13 mouse cellular contexts compared by ENCODE assay signal in the genomic region with DNA sequence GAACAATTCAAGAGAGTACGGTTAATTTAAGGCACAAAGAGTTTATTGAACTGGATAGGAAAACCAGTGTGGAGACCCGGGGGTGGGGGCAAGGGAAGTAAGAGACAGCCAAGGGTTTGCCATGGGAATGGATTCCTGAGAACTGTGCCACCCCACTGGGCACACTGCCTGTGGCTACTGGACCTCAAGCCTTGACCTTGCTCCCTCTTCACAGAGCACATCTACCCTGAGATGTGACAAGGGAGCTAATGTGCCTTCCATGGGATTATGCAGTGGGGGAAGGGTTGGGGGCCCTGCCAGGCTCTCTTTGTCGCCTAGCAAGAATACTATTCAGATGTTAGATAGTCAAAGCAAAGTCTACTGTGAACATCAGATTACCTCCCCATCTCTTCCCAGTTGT.
DNase-seq lines count a peak whose midpoint lies in the region; ATAC-seq lines count a peak whose summit lies in the region.
"Had no signal": no experiment of that assay in that cellular context is flagged by ENCODE, and none has a peak within 500 bp of the region (broad histone marks: within the 10 kb centered on the region; RNA-seq: fewer than 3 reads in every experiment).

No protein-coding gene starts in this region.

- peak; percentile 48 for DNase-seq in layer of hippocampus, adult 11-12 months (ENCODE audit: low spot score)
- no peak for DNase-seq in layer of hippocampus, adult 9-10 months (ENCODE audit: low spot score)
- peak; percentile 26 for DNase-seq in midbrain, embryonic 10.5 days (ENCODE audit: low spot score)
- peak; percentile 32 to 53 for DNase-seq in right cerebral cortex, postnatal 36 days (ENCODE audit: low spot score in 2 of 2)
- DNase-seq in thymus, postnatal 0 days (ENCODE audit: low spot score) = no peak
- DNase-seq: heart, postnatal 14 days; thymus, postnatal 36 days had no signal

- no peaks in the 10 kb centered on the region for H3K27me3 ChIP-seq in hindbrain, embryonic 15.5 days
- no peaks in the 10 kb centered on the region for H3K27me3 ChIP-seq in midbrain, embryonic 10.5 days (ENCODE audit: low read depth, poor library complexity, severe bottlenecking)
- H3K27me3 ChIP-seq: embryonic facial prominence, embryonic 13.5 days; limb, embryonic 13.5 days had no signal

- H3K4me1 ChIP-seq in hindbrain, embryonic 15.5 days (replicated peaks) = peaks cover 17% of the 10 kb centered on the region
- peaks cover 15% of the 10 kb centered on the region for H3K4me1 ChIP-seq in midbrain, embryonic 10.5 days

- H3K27ac ChIP-seq in hindbrain, embryonic 15.5 days (replicated peaks) = peak overlapping the region; percentile 83
- peak overlapping the region; percentile 77 for H3K27ac ChIP-seq in midbrain, embryonic 10.5 days (replicated peaks)
- H3K27ac ChIP-seq: embryonic facial prominence, embryonic 13.5 days; limb, embryonic 13.5 days had no signal

- no peak overlapping the region for H3K9ac ChIP-seq in hindbrain, embryonic 15.5 days
- H3K9ac ChIP-seq: embryonic facial prominence, embryonic 13.5 days; limb, embryonic 13.5 days had no signal

- no peaks in the 10 kb centered on the region for H3K36me3 ChIP-seq in hindbrain, embryonic 15.5 days
- no peaks in the 10 kb centered on the region for H3K36me3 ChIP-seq in midbrain, embryonic 10.5 days
- H3K36me3 ChIP-seq: embryonic facial prominence, embryonic 13.5 days; limb, embryonic 13.5 days had no signal

- peak; percentile 95 for ATAC-seq in hindbrain, embryonic 15.5 days (ENCODE audit: low FRiP score, low read depth)
- ATAC-seq in megakaryocyte, adult 5-6 weeks (ENCODE audit: poor library complexity, severe bottlenecking) = no peak
- ATAC-seq in megakaryocyte-erythroid progenitor cell, adult 5-6 weeks (replicated peaks; ENCODE audit: low FRiP score, low TSS enrichment, poor library complexity, severe bottlenecking) = no peak

- H3K4me3 ChIP-seq in hindbrain, embryonic 15.5 days = no peak overlapping the region
- no peak overlapping the region for H3K4me3 ChIP-seq in midbrain, embryonic 10.5 days
- H3K4me3 ChIP-seq: embryonic facial prominence, embryonic 13.5 days; limb, embryonic 13.5 days; myocyte had no signal

- 44% methylated on average over 3 of the region's 3 CpGs for WGBS in hindbrain, embryonic 15.5 days
- 64% methylated on average over 3 of the region's 3 CpGs for WGBS in midbrain, embryonic 10.5 days

- 0 out of 2 replicates have a peak overlapping the region, but pooled peaks have one; percentile 17 for H3K4me2 ChIP-seq in hindbrain, embryonic 15.5 days
- H3K4me2 ChIP-seq: embryonic facial prominence, embryonic 13.5 days; limb, embryonic 13.5 days had no signal

- no peaks in the 10 kb centered on the region for H3K9me3 ChIP-seq in hindbrain, embryonic 15.5 days
- 0 out of 2 replicates have a peak, but pooled peaks cover 4% of the 10 kb centered on the region for H3K9me3 ChIP-seq in midbrain, embryonic 10.5 days (replicated peaks)
- H3K9me3 ChIP-seq: embryonic facial prominence, embryonic 13.5 days had no signal

Comparison
In these comparisons a context has a peak if more than half of its experiments do, and no peak if none do; other contexts are left out.
1. DNase-seq: peak in layer of hippocampus, adult 11-12 months (single experiment), midbrain, embryonic 10.5 days (single experiment) and right cerebral cortex, postnatal 36 days (2 of 2); none in layer of hippocampus, adult 9-10 months (single experiment) and thymus, postnatal 0 days (single experiment).